Mouse (Mus musculus): ENCODE results near the gene Rabep2.

DNA sequence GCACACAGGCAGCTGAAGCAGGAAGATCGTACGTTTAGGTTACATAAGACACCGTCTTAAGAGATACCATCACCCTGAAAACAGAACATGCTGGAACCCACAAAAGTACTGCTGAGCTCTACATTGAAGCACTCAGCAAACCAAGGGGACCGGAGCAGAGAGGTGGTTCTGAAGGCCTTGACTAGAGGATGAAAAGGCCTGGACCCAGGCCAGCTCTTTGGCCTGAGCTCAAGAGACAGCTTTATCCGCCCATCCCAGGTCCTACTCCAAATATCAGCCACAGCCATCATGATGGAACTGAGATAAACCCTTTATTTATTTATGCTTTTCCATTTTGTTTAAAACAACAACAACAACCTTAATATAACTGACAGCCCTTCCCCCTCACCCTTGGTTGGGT lies 38.1 kb downstream of the Rabep2 start:
- TF ChIP-seq CTCF (IDR thresholded peaks at IDR 0.05; ENCODE audit: control insufficient read depth, insufficient read depth, insufficient replicate concordance, low read depth, low read length): no peak
- no peak for TF ChIP-seq POLR2A (IDR thresholded peaks at IDR 0.05; ENCODE audit: control insufficient read depth, low read depth, low read length)
